Mouse (Mus musculus) layer of hippocampus, adult 2 months (tissue): ENCODE data around the gene Ccdc47. TPM values are rescaled to one million over a fixed set of nuclear protein-coding genes. Genes with fewer than 3 reads are reported as not detected.
A peak's percentile ranks its signal among the peaks of the same experiment; 100 is the strongest.

Source experiments
- DNase-seq, 2 experiments: peaks; one replicate each; pipeline ENCODE4 v3.0.0; 2022; ENCODE audit warnings: low spot score in 2 of 2
- H3K27ac ChIP-seq: fragments of 200-600 bp; 2 replicates; pipeline ENCODE4 v1.8.1; 2022
- H3K4me3 ChIP-seq: fragments of 200-600 bp; 2 replicates; pipeline ENCODE4 v1.8.1; 2022; ENCODE audit warnings: mild to moderate bottlenecking
- CTCF ChIP-seq: fragments of 200-600 bp; conservative IDR thresholded peaks from 2 replicates; pipeline ENCODE4 v1.8.1; 2022; ENCODE audit warnings: antibody characterized with exemption, mild to moderate bottlenecking, moderate library complexity
- total RNA-seq, 2 experiments: library from RNA; stranded (reverse); gene quantifications; 2 replicates each; pipeline ENCODE4 v1.2.3; 2021

Gene Ccdc47
- total RNA-seq, 2 experiments from 2014 or later, result 89.8 to 98.2 TPM

- TF ChIP-seq CTCF, result no peak
- Histone ChIP-seq H3K27ac (peak overlapping the region; percentile 99), H3K4me3 (no peak overlapping the region)
- no peak for DNase-seq
Measured at GRCm38 (mm10) chr11:106154091-106154490, 62.1 kb downstream of the Ccdc47 start.

DNA sequence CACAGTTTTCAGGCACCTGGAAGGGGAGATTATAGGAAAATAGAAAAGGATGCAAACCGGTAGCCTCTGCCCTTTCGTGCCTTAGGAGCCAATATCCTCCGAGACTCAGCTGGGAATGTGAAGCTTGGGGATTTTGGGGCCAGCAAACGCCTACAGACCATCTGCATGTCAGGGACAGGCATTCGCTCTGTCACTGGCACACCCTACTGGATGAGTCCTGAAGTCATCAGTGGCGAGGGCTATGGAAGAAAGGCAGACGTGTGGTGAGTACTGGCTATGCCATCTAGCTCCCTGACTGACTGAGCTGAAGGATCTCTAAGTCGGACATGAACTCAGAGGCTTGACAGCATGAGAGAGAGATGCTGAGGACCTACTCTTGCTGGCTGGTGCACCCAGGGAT lies 64.0 kb downstream of the Ccdc47 start:
- peak; percentile 70 to 72 for DNase-seq
- Histone ChIP-seq H3K4me3 (no peak overlapping the region), H3K27ac (peak overlapping the region; percentile 84)

GRCm38 (mm10) chr11:106151219-106151618 lies 64.9 kb downstream of the Ccdc47 start:
- H3K27ac ChIP-seq, result peak overlapping the region; percentile 84

More for the DNA sequence above, 64.0 kb downstream of the Ccdc47 start:
- peak; percentile 67 for TF ChIP-seq CTCF

More at GRCm38 (mm10) chr11:106151219-106151618, 64.9 kb downstream of the Ccdc47 start:
- H3K4me3 ChIP-seq, result no peak overlapping the region
- DNase-seq, result no peak
- TF ChIP-seq CTCF, result no peak

Other genes with a start within 250 kb of the Ccdc47 start
- gene Ace, start 248.4 kb downstream of the Ccdc47 start, total RNA-seq, result 1 to 10 TPM; 6.4 to 6.8 TPM
- not detected for gene Ace3, start 221.7 kb downstream of the Ccdc47 start, total RNA-seq
- 1 to 10 TPM; 1.1 to 1.4 TPM for gene Kcnh6, start 208.2 kb downstream of the Ccdc47 start, total RNA-seq
- gene Dcaf7, start 179.5 kb downstream of the Ccdc47 start, total RNA-seq, result 100 to 1,000 TPM; 138 to 143 TPM
- gene Taco1, start 150.3 kb downstream of the Ccdc47 start, total RNA-seq, result 10 to 100 TPM; 20.4 to 21.3 TPM
- 10 to 100 TPM; 31.5 to 33.0 TPM for gene Map3k3, start 131.7 kb downstream of the Ccdc47 start, total RNA-seq
- not detected for gene Gm10840, start 55.5 kb downstream of the Ccdc47 start, total RNA-seq
- gene Limd2, start 55.5 kb downstream of the Ccdc47 start, total RNA-seq, result 100 to 1,000 TPM; 153 TPM
- 10 to 100 TPM; 32.0 to 34.3 TPM for gene Strada, start 14.2 kb downstream of the Ccdc47 start, total RNA-seq
- 10 to 100 TPM; 69.8 to 71.1 TPM for gene Ddx42, start 582 bp upstream of the Ccdc47 start, total RNA-seq
- gene Ftsj3, start 39.7 kb upstream of the Ccdc47 start, total RNA-seq, result 10 to 100 TPM; 33.5 to 36.1 TPM
- 100 to 1,000 TPM; 160 to 176 TPM for gene Psmc5, start 39.8 kb upstream of the Ccdc47 start, total RNA-seq
- 10 to 100 TPM; 32.8 to 34.4 TPM for gene Smarcd2, start 56.6 kb upstream of the Ccdc47 start, total RNA-seq
- under 1 TPM; 0.15 to 0.34 TPM for gene Tcam1, start 60.3 kb upstream of the Ccdc47 start, total RNA-seq
- not detected for gene Gh, start 85.5 kb upstream of the Ccdc47 start, total RNA-seq
- gene Cd79b, start 98.4 kb upstream of the Ccdc47 start, total RNA-seq, result not detected
- not detected for gene Scn4a, start 136.9 kb upstream of the Ccdc47 start, total RNA-seq
- not detected for gene Prr29, start 149.1 kb upstream of the Ccdc47 start, total RNA-seq
- gene Icam2, start 171.7 kb upstream of the Ccdc47 start, total RNA-seq, result 1 to 10 TPM; 2.1 to 2.2 TPM